Mouse (Mus musculus) heart, embryonic 16.5 days (tissue): ENCODE data around the gene L3hypdh. TPM values are rescaled to one million over a fixed set of nuclear protein-coding genes. Genes with fewer than 3 reads are reported as not detected.

Source experiments
- microRNA-seq: library from miRNA; unstranded; fragments of <30 nt; microRNA quantifications from one replicate; pipeline ENCODE4, GENCODE M21; 2017
- polyA plus RNA-seq: library from polyadenylated mRNA; unstranded; fragments of >200 nt; fragmentation: Nextera tagmentation; extraction: Ambion mirVana; gene quantifications from 2 replicates; pipeline ENCODE4 v1.2.1, GENCODE M21; 2015

The L3hypdh gene
- polyA plus RNA-seq, 1 experiment from 2014 or later: 21.4 TPM

Small RNA genes lying within 50 kb of the gene (microRNA-seq; reads per million reads assigned to microRNA genes)
- gene Gm24466: not detected

Other genes starting within 250 kb of the L3hypdh start
- gene Gpr135, start 14.3 kb downstream of the L3hypdh start, polyA plus RNA-seq: 0.42 and 0.53 TPM in 2 replicates
- 75.3 and 77.9 TPM in 2 replicates for gene Jkamp, start 150 bp upstream of the L3hypdh start, polyA plus RNA-seq
- not detected in 2 replicates for gene Ccdc175, start 99.6 kb upstream of the L3hypdh start, polyA plus RNA-seq